Mouse (Mus musculus) embryonic fibroblast, embryonic 13.5 days (primary cell): Measurements from ENCODE around the gene Adgrf1. TPM values are rescaled to one million over a fixed set of nuclear protein-coding genes. Genes with fewer than 3 reads are reported as not detected.

ENCODE experiments used
- H3K27ac ChIP-seq: 2 replicates; pipeline ENCODE4 v1.5.1; 2012; ENCODE audit warnings: low read length, control low read depth, inconsistent platforms; ENCODE audit not compliant: insufficient read depth
- H3K4me1 ChIP-seq: 2 replicates; pipeline ENCODE4 v1.6.1; 2011; ENCODE audit warnings: low read length; ENCODE audit not compliant: control insufficient read depth, insufficient read depth
- H3K4me3 ChIP-seq: 2 replicates; pipeline ENCODE4 v1.5.1; 2011; ENCODE audit warnings: mild to moderate bottlenecking, control low read depth, low read length; ENCODE audit not compliant: insufficient read depth
- CTCF ChIP-seq: IDR thresholded peaks from 2 replicates; pipeline ENCODE4 v1.5.1; 2011; ENCODE audit warnings: mild to moderate bottlenecking, control low read depth, low read length, moderate library complexity, borderline replicate concordance; ENCODE audit not compliant: insufficient read depth
- POLR2A ChIP-seq: IDR thresholded peaks from 2 replicates; pipeline ENCODE4 v1.6.1; 2011; ENCODE audit warnings: low read depth, mild to moderate bottlenecking, control low read depth, low read length, moderate library complexity
- polyA plus RNA-seq: library from polyadenylated mRNA; stranded (reverse); fragments of >200 nt; gene quantifications from 2 replicates; pipeline ENCODE4 v1.2.4, GENCODE M21; 2011; ENCODE audit warnings: low read depth; ENCODE audit not compliant: missing spikeins, insufficient read length

Adgrf1 gene
- polyA plus RNA-seq, 1 experiment: not detected

GRCm38 (mm10) chr17:43359826-43360619 lies 89.9 kb downstream of the Adgrf1 start, which contains the start of gene Adgrf5:
Adgrf5 (plus strand) TSS chr17:43360451.
- Histone ChIP-seq H3K27ac (no peak within 1 kb of the TSS), H3K4me3 (peak within 1 kb of the TSS; percentile 0; the same call in 1 of the 2 replicates)

GRCm38 (mm10) chr17:43361021-43361420 lies 90.9 kb downstream of the Adgrf1 start:
- Histone ChIP-seq H3K27ac (no peak overlapping the region), H3K4me1 (peaks cover 2% of the 10 kb centered on the region; the same call in 1 of the 2 replicates), H3K4me3 (no peak overlapping the region)
- TF ChIP-seq POLR2A: no peak

More at GRCm38 (mm10) chr17:43359826-43360619, 89.9 kb downstream of the Adgrf1 start, which contains the start of gene Adgrf5:
- no peak for TF ChIP-seq CTCF
- H3K4me1 ChIP-seq: peaks cover 2% of the 10 kb centered on the region; the same call in 1 of the 2 replicates

- no peak for TF ChIP-seq POLR2A
- TF ChIP-seq CTCF: no peak
- Histone ChIP-seq H3K27ac (no peak overlapping the region), H3K4me3 (no peak overlapping the region), H3K4me1 (peaks cover 2% of the 10 kb centered on the region; the same call in 1 of the 2 replicates)
Observed at GRCm38 (mm10) chr17:43362362-43362761, 92.2 kb downstream of the Adgrf1 start.

GRCm38 (mm10) chr17:43362881-43363280 lies 92.8 kb downstream of the Adgrf1 start:
- peaks cover 2% of the 10 kb centered on the region; the same call in 1 of the 2 replicates for H3K4me1 ChIP-seq
- no peak overlapping the region for H3K27ac ChIP-seq
- no peak overlapping the region for H3K4me3 ChIP-seq
- TF ChIP-seq POLR2A (no peak), CTCF (no peak)

- H3K4me1 ChIP-seq: peaks cover 2% of the 10 kb centered on the region; the same call in 1 of the 2 replicates
- no peak overlapping the region for H3K4me3 ChIP-seq
- H3K27ac ChIP-seq: no peak overlapping the region
- TF ChIP-seq CTCF (no peak), POLR2A (no peak)
Observed at GRCm38 (mm10) chr17:43363921-43364320, 93.8 kb downstream of the Adgrf1 start.

GRCm38 (mm10) chr17:43365297-43365696 lies 95.2 kb downstream of the Adgrf1 start:
- no peak overlapping the region for H3K27ac ChIP-seq
- no peak overlapping the region for H3K4me3 ChIP-seq
- TF ChIP-seq POLR2A (no peak), CTCF (no peak)
- 0 out of 2 replicates have a peak, but pooled peaks cover 2% of the 10 kb centered on the region for H3K4me1 ChIP-seq

GRCm38 (mm10) chr17:43366486-43366885 lies 96.4 kb downstream of the Adgrf1 start:
- TF ChIP-seq CTCF (no peak), POLR2A (no peak)
- Histone ChIP-seq H3K4me1 (no peaks in the 10 kb centered on the region), H3K4me3 (no peak overlapping the region), H3K27ac (no peak overlapping the region)

GRCm38 (mm10) chr17:43368171-43368576 lies 98.0 kb downstream of the Adgrf1 start:
- H3K4me3 ChIP-seq: no peak overlapping the region
- TF ChIP-seq POLR2A: no peak
- TF ChIP-seq CTCF: no peak
- H3K4me1 ChIP-seq: no peaks in the 10 kb centered on the region
- no peak overlapping the region for H3K27ac ChIP-seq

- Histone ChIP-seq H3K4me1 (no peaks in the 10 kb centered on the region), H3K27ac (no peak overlapping the region), H3K4me3 (no peak overlapping the region)
- TF ChIP-seq CTCF (no peak), POLR2A (no peak)
Observed at GRCm38 (mm10) chr17:43372604-43373003, 102.5 kb downstream of the Adgrf1 start.

- Histone ChIP-seq H3K4me3 (no peak overlapping the region), H3K27ac (no peak overlapping the region), H3K4me1 (no peaks in the 10 kb centered on the region)
- no peak for TF ChIP-seq POLR2A
- TF ChIP-seq CTCF: no peak
Observed at GRCm38 (mm10) chr17:43374020-43374419, 103.9 kb downstream of the Adgrf1 start.

Other genes with a start within 250 kb of the Adgrf1 start
- gene Adgrf5, start 90.1 kb downstream of the Adgrf1 start, polyA plus RNA-seq: 3.4 and 7.0 TPM in 2 replicates
- not detected in 2 replicates for gene Mep1a, start 232.5 kb downstream of the Adgrf1 start, polyA plus RNA-seq